Mouse (Mus musculus) left cerebral cortex, adult 9 months (tissue): ENCODE data around the gene Ltbr.

ENCODE experiments used
- DNase-seq, 2 experiments: peaks; one replicate each; pipeline ENCODE4 v3.0.0; 2022; ENCODE audit warnings: low spot score in 2 of 2

Ltbr gene

DNA sequence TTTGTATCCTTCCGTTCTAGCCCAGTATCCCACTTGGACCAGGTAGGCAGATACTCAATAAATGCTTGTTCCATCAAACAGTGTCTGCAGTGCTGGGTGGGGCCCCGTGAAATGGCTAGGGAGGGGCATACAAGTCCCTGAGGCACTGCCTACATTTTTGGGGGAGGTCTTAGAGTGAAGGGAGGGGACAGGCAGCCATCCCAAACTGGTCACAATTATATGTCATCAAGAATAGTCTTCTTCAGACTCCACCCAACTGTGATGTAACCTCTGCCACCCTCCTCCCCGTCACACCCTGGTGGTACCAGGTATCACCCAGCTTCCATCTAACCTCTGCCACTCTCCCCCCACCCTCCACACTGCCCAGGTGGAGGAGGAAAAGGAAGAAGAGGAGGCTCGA is 31.2 kb upstream of the Ltbr start:
- DNase-seq, result no peak

DNA sequence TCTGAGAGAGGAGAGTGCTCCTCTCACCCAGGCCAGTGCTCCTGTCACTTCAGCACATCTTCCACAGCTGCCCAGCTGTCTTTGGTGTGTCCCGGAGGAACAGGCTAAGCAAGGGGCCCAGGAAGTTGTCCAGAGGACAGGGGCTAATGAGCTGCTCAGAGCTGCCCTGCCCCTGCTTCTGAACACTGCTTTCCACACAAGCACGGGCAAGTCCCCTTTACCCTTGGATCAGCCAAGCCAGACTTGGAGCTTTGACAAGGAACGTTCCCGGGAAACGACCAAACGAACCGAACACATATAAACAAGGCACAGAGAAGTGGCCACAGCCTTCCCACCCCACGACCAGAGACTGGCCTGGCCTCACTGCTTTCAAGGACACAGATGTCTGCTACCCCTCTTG is 30.4 kb upstream of the Ltbr start:
- DNase-seq, result no peak

DNA sequence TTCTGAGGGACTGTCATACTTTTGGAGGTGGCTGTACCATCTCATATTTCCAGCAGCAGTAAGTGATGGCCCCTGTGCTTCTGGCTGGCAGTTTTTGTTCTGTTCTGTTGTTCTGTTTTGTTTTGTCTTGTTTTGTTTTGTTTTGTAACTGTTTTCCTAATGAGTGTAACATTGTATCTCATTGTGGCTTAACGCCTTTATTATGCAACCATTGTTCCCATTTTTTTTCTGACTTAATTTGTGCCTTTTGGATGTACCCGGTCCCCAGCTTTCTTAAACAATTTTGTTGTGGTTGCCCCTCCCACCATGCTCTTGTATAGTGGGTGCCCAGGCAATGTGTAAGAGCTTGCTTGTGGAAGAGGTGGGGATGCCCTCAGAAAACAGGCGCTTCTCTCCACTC is 28.5 kb upstream of the Ltbr start:
- no peak for DNase-seq

DNA sequence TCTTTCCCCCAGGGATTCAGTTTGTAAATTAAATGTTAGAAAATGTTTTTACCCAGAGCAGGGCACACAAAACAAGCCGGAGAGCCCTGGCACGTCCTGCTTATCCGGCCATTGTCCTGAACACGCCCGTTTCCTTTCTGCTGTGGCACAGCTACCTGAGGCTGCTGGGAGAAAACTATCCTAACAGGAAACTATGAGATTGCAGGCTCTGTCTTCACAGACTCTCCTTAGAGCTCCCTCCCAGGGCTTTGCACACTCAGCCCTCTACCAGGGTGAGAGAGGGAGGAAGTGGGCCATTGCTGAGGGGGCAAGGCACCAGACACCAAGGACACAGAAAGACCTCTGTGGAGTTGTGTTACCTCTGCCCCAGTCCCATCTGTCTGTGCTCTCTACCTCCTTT is 26.6 kb upstream of the Ltbr start:
- no peak for DNase-seq

DNA sequence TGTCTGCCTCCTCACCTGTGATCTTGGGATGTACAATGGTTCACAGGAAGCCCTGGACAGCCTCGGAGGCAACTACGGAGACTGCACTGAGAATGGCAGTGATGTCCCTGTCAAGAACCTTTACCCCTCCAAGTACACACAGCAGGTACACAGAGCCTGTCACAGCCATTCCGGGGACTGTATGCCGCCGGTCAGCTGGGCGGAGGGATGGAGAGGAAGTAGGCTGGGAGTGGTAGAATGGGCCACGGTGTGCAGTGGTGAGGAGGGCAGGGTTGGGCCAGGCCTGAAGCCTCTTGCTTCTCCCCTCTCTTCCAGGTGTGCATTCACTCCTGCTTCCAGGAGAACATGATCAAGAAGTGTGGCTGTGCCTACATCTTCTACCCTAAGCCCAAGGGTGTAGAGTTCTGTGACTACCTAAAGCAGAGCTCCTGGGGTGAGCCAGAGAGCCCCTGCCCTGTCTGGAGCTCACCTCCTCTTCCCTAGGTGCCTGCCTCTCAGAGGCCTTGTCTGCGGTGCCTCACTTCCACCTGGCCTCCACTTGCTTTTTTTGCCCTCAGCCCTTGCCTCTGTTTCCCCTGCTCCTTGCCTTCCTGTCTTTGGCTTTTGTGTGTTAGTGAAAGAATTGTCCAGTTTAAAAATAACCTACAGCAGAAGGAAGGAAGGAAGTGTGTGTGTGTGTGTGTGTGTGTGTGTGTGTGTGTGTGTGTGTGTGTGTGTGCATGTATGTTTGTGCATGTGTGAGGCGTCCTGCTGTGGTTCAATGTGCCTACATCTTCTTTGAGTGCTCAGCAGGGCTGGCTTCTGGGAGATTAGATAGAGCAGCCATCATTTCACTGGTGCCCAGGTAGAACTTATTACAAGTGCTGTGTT is 25.3 kb upstream of the Ltbr start:
- no peak for DNase-seq

DNA sequence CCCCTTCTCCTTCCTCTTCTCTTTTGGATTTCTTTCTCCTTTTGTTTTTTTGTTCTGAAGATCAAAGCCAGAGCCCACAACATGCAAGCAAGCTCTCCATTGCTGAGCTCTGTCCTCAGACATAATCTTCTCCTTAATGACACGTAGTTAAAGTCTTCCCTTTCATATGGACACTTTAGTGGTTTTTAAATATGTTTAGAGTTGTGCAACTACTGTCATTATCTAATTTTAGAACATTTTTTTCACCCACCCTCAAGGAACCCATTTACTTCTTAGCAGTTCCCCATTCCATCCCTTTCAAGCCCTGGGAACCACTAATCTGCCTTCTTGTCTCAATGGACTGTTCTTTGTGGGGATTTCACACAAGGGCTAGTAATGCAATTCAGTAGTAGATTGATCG is 20.7 kb upstream of the Ltbr start:
- no peak for DNase-seq

DNA sequence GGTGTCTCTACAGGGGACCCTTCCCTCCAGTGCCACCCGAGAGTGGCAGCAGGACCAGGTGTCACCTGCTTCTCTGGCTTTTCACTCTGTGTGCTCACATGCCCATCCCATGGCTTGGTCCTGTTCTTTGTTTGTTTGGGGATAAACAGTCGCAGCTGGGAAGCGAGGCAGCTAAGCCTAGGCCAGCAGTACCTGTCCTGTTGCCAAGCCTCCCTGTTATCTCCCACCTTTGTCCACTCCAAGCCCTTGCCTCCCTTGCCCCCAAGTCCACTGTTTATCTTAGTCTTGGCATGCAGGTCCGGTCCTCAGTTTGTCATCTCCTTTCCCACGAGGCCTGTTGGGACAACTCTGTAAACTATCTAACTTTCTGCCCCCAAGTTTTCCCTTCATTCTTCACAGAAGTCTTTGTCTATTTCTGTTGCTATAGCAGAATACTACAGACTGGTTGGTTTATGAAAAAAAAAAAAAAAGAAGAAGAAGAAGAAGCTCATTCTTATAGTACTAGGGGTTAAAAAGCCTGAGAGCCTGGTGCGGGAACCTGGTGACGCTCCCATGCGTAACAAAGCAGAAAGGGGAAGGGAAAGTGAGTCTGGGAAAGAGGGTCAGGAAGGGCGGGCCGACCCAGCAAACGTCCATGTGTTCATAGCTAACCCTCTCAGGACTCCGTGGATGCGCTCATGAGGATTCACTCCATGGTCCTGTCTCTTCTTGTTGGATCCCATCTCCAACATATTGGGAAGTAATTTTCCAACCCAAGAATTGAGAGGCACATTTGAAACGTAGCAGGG is 19.6 kb upstream of the Ltbr start:
- no peak for DNase-seq

DNA sequence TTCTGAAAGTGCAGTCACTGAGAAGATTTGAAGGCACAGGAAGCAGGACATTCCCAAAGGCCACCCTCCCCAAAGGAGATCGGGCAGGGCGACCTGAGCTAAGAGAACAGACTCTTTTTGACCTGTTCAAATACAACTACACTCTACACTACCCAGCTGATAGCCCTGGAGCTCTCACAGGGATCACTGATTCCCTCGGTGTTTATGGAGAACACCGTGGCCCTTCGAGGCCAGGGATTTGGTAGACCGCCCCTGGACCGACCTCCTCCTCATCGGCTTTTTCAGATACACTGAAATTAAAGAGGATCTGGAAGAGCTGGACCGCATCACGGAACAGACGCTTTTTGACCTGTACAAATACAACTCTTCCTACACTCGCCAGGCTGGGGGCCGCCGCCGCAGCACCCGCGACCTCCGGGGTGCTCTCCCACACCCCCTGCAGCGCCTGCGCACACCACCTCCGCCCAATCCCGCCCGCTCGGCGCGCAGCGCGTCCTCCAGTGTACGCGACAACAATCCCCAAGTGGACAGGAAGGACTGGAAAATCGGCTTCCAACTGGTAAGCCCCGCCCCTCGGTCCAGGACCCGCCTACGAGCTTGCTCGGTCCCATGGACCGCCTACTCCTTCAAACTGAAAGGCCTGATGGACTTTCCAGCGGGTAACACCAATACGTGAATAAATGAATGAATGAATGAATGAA is 17.1 kb upstream of the Ltbr start:
- peak; percentile 25 to 74 for DNase-seq

DNA sequence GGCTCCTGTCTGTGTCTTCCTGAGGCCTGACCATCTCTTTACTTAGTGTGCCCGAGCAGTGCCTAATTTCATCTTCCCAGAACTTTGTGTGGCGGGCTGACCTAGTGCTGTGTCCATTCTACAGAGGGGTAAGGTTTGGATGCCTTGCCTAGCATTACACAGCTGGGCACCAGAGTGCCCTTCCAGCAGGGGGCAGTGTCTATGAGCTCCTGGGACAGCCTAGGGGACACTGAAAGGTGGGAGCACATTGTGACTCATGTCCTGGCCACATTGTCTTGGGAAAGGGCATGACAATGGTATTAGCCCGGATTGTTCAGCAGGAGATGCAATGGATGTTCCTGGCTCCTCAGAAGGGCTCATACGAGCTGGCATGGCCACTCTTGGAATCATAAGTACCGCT is 14.6 kb upstream of the Ltbr start:
- DNase-seq, result no peak

DNA sequence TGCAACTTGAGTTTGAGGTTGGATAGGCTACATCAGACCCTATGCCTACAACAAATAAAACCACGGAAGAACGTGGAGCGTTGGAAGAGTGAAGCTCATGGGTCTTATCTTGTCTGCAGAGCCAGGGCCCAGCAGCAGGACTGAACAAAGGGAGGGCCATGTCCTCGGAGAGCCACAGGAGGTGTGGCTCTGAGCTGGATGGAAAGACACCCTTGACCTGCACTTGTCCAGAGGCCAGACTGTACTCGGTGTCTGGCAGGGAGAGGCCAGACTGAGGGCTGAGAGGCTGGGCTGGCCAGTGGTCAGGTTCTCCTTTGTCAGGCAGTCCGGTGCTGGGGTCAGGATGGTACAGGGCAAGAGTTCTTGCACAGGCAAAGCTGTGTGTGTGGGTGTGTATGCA is 11.7 kb upstream of the Ltbr start:
- DNase-seq, result no peak

DNA sequence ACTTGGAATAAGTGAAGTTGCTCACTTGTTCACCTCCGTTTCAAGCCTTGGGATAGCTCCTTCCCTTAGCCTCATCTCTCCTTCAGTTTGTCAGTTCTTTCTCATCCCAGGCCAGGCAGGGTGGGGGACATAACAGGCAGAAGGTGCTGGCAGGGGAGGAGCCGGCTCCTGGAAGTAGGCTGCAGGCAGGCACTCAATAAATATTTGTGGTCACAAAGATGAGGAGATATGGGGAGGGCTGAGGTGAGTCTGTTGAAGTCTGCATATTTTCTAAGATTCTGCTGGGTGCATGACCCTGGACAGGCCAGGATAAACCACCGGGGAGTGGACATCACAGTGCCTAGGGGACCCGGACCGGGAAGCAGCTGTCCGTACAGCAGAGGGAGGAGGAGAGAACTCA is 9.9 kb upstream of the Ltbr start:
- DNase-seq, result no peak

DNA sequence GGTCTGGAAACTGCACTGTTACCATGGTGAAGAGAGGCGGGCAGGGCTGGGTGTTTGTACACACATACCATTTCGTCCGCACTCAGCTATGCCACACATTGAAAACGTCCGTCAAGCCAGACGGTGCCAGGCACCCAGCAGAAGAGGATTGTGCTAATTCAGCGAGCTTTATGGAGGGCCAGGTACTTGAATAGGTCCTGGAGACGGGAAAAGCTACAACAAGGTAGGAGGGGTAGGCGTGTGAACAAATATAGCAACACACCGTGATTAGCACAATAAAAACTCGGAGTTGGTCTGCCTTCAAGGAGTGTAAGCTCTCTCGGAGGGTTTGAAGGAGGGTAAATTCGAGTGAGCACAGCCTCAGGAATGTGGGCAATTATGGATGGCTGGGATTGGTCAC is 9.1 kb upstream of the Ltbr start:
- no peak for DNase-seq

DNA sequence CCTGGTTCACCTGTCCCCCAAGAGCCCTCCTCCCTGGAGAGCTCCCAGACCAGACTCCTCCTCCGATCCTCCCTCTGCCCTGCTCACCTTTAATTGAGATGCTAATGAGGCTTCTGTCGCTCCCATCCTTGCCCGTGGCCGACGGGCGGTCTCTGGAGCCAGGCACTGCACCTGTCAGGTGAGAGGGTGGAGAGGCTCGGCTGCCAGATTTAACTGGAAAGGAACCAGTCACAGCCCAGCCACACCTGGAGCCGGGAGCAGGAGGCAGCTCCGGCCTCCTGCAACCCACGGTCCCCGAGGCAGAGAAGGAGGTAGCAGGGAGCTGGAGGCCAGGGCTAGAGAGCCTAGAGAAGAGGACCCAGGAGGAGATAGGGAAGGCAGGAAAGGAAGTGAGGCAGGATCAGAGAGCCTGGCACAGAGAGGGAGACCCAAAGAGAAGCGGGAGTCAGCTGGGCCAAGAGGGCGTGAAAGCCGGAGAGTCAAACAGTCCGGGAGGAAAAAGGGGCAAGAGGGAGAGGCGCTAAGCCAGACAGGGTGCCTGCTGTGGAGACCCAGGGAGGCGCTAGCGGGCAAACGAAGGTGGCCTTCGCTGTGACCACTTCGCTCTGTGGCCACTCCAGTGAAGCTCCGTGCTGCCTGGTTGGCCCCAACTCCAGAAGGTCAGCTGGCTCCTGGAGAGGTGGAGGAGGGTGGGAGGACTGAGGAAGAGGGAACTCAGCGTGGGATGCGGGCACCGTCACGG is 7.6 kb upstream of the Ltbr start:
- DNase-seq, result no peak

DNA sequence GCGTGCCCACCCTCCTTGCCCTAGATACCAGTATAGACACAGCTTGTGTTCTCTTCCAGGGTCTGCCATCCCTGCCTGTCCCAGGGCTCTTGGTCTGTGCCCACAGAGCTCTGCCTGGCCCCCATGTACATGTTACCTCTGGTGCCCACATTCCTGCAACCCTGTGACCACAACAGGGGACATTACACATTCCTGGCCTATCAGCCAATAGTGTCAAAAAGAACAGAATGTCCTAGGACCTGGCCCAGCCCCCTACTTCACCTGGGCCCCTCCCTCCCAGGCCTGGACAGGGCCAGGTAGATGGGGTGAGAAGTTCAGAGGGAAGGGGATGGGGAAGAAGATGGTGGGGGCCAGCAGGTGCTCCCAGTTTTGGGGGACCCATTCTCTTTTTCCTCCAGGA is 6.6 kb upstream of the Ltbr start, which contains the start of gene Scnn1a:
Scnn1a (plus strand) TSS at position 337 of the 400 bp plus-strand sequence.
- DNase-seq, result no peak

DNA sequence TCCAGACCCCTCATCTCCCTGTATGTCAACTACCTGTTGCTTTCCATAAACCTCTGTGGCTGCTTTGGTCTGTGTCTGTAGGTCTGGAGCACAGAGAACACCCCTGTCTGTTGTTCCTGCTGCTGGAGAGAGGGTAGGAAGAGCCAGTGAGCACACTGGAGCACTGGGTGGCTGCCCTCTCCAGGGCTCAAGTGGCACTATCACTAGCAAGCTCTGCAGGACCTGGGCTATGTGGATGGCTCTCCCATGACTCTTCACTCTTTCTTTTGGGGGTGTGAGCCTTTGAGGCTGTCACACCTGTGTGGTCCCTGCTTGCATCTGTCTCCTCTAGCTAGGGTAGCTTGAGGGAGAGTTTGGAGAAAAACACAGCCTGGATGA is 6.2 kb upstream of the Ltbr start:
- DNase-seq, result no peak

DNA sequence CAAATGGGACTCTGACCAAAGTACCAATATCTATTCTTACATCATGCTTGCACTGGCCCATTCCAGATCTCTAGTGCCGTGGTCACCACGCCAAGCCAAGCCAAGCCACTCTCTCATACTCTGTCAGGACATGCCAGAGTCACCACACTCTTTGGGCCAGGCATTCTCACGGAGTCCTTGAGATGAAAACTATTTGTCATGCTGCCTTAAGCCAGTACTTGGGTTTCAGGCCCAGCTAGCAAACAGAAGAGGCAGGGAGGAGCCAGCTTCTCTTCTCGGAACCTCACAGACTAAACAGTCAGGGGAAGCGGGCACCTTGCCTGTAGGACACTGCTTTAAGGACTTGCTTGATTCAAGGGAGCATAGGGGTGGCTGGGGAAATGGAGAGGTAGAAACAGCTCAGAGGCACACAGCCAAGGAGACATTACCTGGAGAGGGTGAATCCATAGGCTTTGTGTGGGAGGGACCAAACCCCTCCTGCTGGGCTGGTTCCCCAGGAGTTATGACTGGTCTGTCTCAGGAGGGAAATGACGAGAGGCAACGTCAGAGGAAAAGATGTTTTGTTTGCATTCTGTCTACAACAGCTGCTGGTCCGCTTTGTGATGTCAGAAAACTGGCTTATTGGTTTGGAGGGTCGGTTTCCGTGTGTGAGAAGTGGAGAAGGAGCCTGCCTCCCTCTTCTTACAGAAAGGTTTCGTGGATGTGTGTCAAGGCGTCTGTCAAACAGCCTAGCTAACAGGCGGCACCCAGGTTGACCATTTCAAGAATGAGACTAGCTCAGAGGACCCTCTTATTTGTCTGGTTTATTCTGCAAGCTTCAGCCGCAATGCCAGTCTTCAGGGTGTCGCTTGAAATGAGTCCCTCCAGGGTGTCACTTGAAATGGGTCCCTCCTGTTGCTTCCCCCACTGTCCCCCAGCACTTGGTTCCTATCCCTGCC is 5.6 kb upstream of the Ltbr start:
- DNase-seq, result no peak

DNA sequence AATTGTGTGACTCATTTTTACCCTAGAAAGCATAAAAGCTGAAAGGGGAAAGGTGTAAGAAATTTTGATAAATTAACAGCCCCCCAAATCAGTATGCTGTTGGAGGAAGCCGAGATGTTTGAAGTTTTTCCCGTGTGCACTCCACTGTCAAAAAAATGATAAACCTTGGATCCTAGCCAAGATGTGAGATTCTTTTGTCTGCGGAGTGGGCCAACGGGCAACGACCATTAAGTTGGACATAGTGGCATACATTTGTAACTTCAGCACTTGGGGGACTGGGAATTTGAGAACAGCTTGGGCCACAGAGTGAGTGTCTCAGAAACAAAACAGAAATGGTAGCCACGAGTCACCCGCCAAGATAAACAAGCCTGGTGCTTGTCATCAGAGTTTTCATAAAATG is 3.4 kb upstream of the Ltbr start:
- DNase-seq, result no peak

DNA sequence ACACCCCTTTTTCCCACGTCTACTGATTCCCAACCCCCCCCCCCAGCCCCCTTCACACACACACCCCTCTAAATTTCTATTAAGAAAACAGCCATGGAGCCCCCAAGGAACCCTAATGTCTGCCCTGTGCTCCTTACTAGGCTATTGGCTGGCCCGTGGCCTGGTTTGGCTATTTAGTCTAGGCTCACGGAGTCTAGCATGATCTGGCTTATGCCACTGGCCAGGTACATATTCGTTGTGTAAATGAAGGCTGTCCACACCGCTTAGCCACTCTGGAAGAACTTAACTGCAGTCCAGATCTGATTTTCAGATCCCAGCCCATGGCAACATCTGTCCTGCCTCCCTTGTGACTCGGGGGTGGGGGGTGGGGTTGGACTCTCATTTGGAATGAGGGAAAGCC is 1.1 kb upstream of the Ltbr start:
- DNase-seq, result no peak

DNA sequence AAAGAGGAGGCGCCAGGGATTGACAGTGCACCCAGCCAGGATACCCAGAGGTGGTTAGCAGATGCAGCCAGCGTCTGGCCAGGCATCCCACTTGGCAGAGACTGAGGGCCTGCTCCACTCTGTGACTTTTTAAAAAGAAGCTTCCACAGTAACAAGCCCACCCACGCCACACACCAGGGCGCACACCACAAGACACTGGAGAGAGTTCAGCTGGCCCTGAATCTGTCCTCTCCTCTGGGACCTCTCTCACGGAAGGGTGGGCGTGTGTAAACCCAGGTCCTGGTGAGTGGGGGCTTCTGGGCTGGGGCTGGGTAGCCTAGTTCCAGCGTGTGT is 512 bp upstream of the Ltbr start:
- no peak for DNase-seq

DNA sequence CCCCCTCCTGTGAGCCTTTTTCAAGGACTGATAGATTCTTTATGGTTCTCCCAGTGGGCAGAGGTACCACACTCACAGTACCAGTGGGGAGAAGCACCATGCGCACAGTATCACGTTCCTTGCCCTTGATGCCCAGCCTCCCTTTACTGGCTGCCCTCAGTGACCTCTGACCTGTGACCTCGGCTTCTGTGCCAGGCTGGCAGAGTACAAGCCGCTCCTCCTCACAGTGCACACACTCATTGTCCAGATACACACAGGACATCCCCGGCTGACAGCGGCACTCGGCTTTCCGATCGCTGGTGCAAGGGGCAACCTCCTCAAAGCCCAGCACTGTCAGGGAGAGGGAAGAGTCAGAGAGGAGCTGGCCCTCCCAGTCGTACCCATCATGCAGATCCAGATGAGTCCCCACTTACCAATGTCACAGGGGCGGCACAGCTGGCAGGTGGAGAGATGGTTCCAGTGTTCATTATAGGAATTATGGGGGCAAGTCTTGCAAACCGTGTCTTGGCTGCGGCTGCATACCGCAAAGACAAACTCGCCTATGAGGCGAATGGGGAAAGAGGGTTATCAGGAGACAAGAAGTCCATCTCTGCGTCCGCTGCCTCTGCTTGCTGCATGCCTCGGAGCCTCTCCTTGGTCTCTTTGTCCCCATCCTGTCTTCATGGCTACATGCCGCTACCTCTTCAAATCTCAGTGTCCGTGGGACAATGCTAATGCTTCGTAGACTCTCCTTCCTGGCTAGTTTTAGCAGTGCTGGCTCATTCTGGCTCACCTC is 917 bp downstream of the Ltbr start:
- no peak for DNase-seq
